Mouse (Mus musculus) retina, adult 2 months (tissue): ENCODE measurements at regions not wholly inside any gene's neighbourhood (a gene's known extent, or its start where the extent isn't known, plus 50 kb on each side); places are given as distances from the start of the nearest gene placed in this dataset.
"Not testable (repeated sequence)": the region's sequence is repeated elsewhere in the genome, so short reads cannot be mapped to it uniquely, and the experiment has no call there.

Experiments used
- DNase-seq: peaks from one replicate; pipeline ENCODE4 v3.0.0-alpha.2; 2012; ENCODE audit warnings: low read depth, low spot score

- DNase-seq: no peak
Observed at GRCm38 (mm10) chr12:27977548-27978256, 574.5 kb downstream of the Dcdc2c start.

- no peak for DNase-seq
Observed at GRCm38 (mm10) chr12:27962908-27963307, 589.3 kb downstream of the Dcdc2c start.

- DNase-seq: no peak
Observed at GRCm38 (mm10) chr12:27960064-27960463, 592.1 kb downstream of the Dcdc2c start.

GRCm38 (mm10) chr12:27947646-27948045 is 604.6 kb downstream of the Dcdc2c start:
- no peak for DNase-seq

GRCm38 (mm10) chr12:27946866-27947459 is 604.6 kb upstream of the Sox11 start:
- DNase-seq: no peak

- DNase-seq: no peak
Observed at GRCm38 (mm10) chr12:27945411-27945810, 603.0 kb upstream of the Sox11 start.

GRCm38 (mm10) chr12:27941053-27941452 is 598.7 kb upstream of the Sox11 start:
- no peak for DNase-seq

GRCm38 (mm10) chr12:27932382-27933140 is 590.2 kb upstream of the Sox11 start:
- no peak for DNase-seq

GRCm38 (mm10) chr12:27928366-27928963 is 586.1 kb upstream of the Sox11 start:
- no peak for DNase-seq

- no peak for DNase-seq
Observed at GRCm38 (mm10) chr12:27926730-27927129, 584.4 kb upstream of the Sox11 start.

- DNase-seq: no peak
Observed at GRCm38 (mm10) chr12:27920607-27921006, 578.2 kb upstream of the Sox11 start.

- DNase-seq: no peak
Observed at GRCm38 (mm10) chr12:27916401-27916920, 574.1 kb upstream of the Sox11 start.

- no peak for DNase-seq
Observed at GRCm38 (mm10) chr12:27909417-27910100, 567.2 kb upstream of the Sox11 start.

GRCm38 (mm10) chr12:27896682-27897081 is 554.3 kb upstream of the Sox11 start:
- not testable (repeated sequence) for DNase-seq

- no peak for DNase-seq
Observed at GRCm38 (mm10) chr12:27881720-27882119, 539.3 kb upstream of the Sox11 start.

- DNase-seq: no peak
Observed at GRCm38 (mm10) chr12:27866421-27866820, 524.0 kb upstream of the Sox11 start.

GRCm38 (mm10) chr12:27849537-27849936 is 507.2 kb upstream of the Sox11 start:
- DNase-seq: no peak

GRCm38 (mm10) chr12:27849099-27849498 is 506.7 kb upstream of the Sox11 start:
- no peak for DNase-seq

- no peak for DNase-seq
Observed at GRCm38 (mm10) chr12:27848141-27848540, 505.8 kb upstream of the Sox11 start.

GRCm38 (mm10) chr12:27847397-27847796 is 505.0 kb upstream of the Sox11 start:
- DNase-seq: no peak

- no peak for DNase-seq
Observed at GRCm38 (mm10) chr12:27844958-27845357, 502.6 kb upstream of the Sox11 start.
